Mouse (Mus musculus): Measurements from ENCODE around the gene Olfr287. TPM values are rescaled to one million over a fixed set of nuclear protein-coding genes. Genes with fewer than 3 reads are reported as not detected.

The Olfr287 gene
- polyA plus RNA-seq (2015; fragmentation: Nextera tagmentation; extraction: Ambion mirVana) = not detected in 2 replicates

DNA sequence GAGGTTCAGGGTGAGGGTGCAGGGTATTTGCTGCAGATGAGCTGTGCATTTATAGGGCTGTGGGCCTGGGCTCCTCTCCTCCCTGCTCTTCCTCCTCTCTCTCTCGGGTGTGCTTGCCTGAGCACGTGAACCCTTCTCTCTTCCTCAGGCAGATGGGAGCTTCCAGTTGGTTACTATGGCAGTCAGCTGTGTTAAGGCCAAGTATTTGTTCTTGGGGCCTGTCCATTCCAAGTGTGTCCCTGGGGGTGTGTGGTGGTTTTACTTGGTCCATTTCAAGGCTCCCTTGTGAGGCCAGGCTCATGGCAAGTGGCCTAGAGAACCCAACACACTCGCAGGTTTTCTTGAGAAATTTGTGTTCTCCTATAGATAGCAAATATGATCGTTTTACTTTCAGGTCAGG lies at the start of gene Olfr287, which contains the start of gene Gm44579:
Gene Olfr287 (minus strand): TSS at position 180 of the 400 bp plus-strand sequence.
Gene Gm44579 (minus strand): TSS at position 101 of the 400 bp plus-strand sequence.
- Histone ChIP-seq H3K4me3 (ENCODE audit: low read depth, low read length) (no peak within 1 kb of the TSS), H3K4me2 (ENCODE audit: low read depth, low read length) (no peak within 1 kb of the TSS), H3K27ac (ENCODE audit: low read length) (no peak within 1 kb of the TSS), H3K27me3 (ENCODE audit: control insufficient read depth, insufficient read depth, low read depth, low read length) (no peaks in the 10 kb centered on the region), H3K36me3 (ENCODE audit: control insufficient read depth, insufficient read depth) (no peaks in the 10 kb centered on the region), H3K4me1 (ENCODE audit: control insufficient read depth, low read depth, low read length) (no peaks in the 10 kb centered on the region), H3K9ac (ENCODE audit: low read depth, low read length) (no peak within 1 kb of the TSS), H3K9me3 (replicated peaks; ENCODE audit: control insufficient read depth, low read length) (no peaks in the 10 kb centered on the region)
- WGBS (ENCODE audit: insufficient replicate concordance) = 63% methylated on average over 4 of the region's 4 CpGs
- no peak for ATAC-seq (ENCODE audit: low read depth)

DNA sequence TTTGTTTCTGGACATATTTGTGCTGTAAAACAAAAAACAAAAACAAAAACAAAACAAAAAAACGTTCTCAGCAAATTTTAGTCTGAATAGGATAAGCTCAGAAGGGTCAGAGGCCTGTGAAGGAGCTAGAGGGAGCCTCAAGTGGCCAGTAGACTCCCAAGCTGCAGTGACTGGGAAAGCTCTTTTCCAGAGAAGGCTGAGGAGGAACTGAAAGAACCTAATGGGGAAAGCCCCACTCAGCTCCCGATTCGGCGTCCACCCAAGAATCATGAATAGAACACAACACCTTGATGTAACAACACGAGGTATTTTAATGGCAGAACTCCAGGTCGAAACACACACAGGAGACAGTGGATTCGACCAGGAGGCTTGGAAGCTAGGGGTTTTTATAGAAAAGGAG lies 36.9 kb upstream of the Olfr287 start:
- whole genome bisulfite sequencing (ENCODE audit: insufficient replicate concordance) = 67% methylated on average over 7 of the region's 7 CpGs

DNA sequence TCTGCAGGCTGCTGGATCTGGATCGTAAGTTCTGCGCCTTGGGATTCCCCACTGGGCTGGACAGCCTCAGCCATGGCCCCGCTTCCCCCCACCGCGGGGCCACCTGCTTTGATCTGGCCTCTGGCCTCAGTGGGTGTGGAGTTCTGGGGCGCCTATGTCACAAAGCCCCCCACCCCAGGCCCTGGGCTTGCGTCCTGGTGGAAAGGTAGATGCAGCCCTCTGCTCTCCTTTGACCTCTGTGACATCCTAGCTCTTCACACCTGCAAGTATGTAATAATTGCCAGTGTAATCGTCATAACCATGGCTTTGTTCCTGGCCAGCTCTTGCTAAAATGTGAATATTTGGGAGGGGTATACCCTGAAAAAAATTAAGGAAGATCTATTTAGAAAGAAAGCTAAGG lies 36.3 kb upstream of the Olfr287 start, which contains the start of gene H1fnt:
Gene H1fnt (minus strand): TSS at position 101 of the 400 bp plus-strand sequence.
- WGBS (ENCODE audit: insufficient replicate concordance) = 74% methylated on average over 8 of the region's 8 CpGs
- H3K4me3 ChIP-seq (ENCODE audit: low read depth, low read length) = no peak within 1 kb of the TSS
- no peak within 1 kb of the TSS for H3K9ac ChIP-seq (ENCODE audit: low read depth, low read length)
- no peaks in the 10 kb centered on the region for H3K36me3 ChIP-seq (ENCODE audit: control insufficient read depth, insufficient read depth)
- H3K4me2 ChIP-seq (ENCODE audit: low read depth, low read length) = no peak within 1 kb of the TSS
- no peak for ATAC-seq (ENCODE audit: low read depth)
- H3K27ac ChIP-seq (ENCODE audit: low read length) = no peak within 1 kb of the TSS
- no peaks in the 10 kb centered on the region for H3K4me1 ChIP-seq (ENCODE audit: control insufficient read depth, low read depth, low read length)
- no peaks in the 10 kb centered on the region for H3K27me3 ChIP-seq (ENCODE audit: control insufficient read depth, insufficient read depth, low read depth, low read length)
- no peaks in the 10 kb centered on the region for H3K9me3 ChIP-seq (replicated peaks; ENCODE audit: control insufficient read depth, low read length)

More for the DNA sequence above, 36.9 kb upstream of the Olfr287 start:
- Histone ChIP-seq H3K27me3 (ENCODE audit: control insufficient read depth, insufficient read depth, low read depth, low read length) (no peaks in the 10 kb centered on the region), H3K27ac (ENCODE audit: low read length) (no peak overlapping the region), H3K4me3 (ENCODE audit: low read depth, low read length) (no peak overlapping the region), H3K9me3 (replicated peaks; ENCODE audit: control insufficient read depth, low read length) (no peaks in the 10 kb centered on the region), H3K9ac (ENCODE audit: low read depth, low read length) (no peak overlapping the region), H3K4me2 (ENCODE audit: low read depth, low read length) (no peak overlapping the region), H3K36me3 (ENCODE audit: control insufficient read depth, insufficient read depth) (no peaks in the 10 kb centered on the region), H3K4me1 (ENCODE audit: control insufficient read depth, low read depth, low read length) (no peaks in the 10 kb centered on the region)
- ATAC-seq (ENCODE audit: low read depth) = no peak

DNA sequence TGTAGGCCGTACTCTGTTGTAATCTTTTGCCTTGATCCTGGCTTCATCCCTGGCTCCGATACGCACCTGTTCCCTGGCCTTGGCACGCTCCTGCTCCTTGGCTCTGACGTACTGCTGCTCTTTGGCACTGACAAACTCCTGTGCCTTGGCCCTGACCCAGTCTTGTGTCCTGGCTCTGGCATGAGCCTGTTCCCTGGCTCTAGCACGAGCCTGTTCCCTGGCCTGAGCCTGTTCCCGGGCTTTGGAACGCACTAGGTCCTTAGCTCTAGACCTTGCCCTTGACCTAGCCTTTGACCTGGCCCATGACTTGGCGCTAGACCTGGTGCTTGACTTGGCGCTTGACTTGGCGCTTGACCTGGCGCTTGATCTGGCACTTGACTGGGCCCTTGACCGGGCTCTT lies 35.4 kb upstream of the Olfr287 start:
- H3K27me3 ChIP-seq (ENCODE audit: control insufficient read depth, insufficient read depth, low read depth, low read length) = no peaks in the 10 kb centered on the region
- H3K4me3 ChIP-seq (ENCODE audit: low read depth, low read length) = no peak overlapping the region
- H3K9ac ChIP-seq (ENCODE audit: low read depth, low read length) = no peak overlapping the region
- H3K36me3 ChIP-seq (ENCODE audit: control insufficient read depth, insufficient read depth) = no peaks in the 10 kb centered on the region
- H3K4me2 ChIP-seq (ENCODE audit: low read depth, low read length) = no peak overlapping the region
- H3K4me1 ChIP-seq (ENCODE audit: control insufficient read depth, low read depth, low read length) = no peaks in the 10 kb centered on the region
- 77% methylated on average over 13 of the region's 13 CpGs for WGBS (ENCODE audit: insufficient replicate concordance)
- H3K9me3 ChIP-seq (replicated peaks; ENCODE audit: control insufficient read depth, low read length) = no peaks in the 10 kb centered on the region
- no peak overlapping the region for H3K27ac ChIP-seq (ENCODE audit: low read length)
- no peak for ATAC-seq (ENCODE audit: low read depth)

DNA sequence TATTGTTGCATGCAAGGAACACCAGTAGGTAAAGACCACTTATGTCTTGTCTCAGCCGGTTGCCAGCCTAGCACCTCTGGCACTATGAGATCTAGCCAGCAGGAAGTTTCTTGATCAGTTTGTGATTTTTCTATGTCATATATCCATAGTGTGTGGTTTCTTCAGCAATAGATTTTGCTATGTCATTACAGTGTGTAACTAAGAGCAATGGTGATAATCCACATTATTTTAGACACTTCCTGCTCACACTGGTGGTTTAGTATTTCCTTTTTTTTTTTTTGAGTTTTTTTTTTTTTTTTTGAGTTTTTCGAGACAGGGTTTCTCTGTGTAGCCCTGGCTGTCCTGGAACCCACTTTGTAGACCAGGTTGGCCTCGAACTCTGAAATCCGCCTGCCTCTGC lies 14.6 kb upstream of the Olfr287 start:
- H3K4me1 ChIP-seq (ENCODE audit: control insufficient read depth, low read depth, low read length) = no peaks in the 10 kb centered on the region
- 45% methylated on average over 4 of the region's 4 CpGs for WGBS (ENCODE audit: insufficient replicate concordance)
- H3K36me3 ChIP-seq (ENCODE audit: control insufficient read depth, insufficient read depth) = no peaks in the 10 kb centered on the region
- no peak overlapping the region for H3K4me2 ChIP-seq (ENCODE audit: low read depth, low read length)
- no peaks in the 10 kb centered on the region for H3K9me3 ChIP-seq (replicated peaks; ENCODE audit: control insufficient read depth, low read length)
- no peaks in the 10 kb centered on the region for H3K27me3 ChIP-seq (ENCODE audit: control insufficient read depth, insufficient read depth, low read depth, low read length)
- no peak for ATAC-seq (ENCODE audit: low read depth)
- H3K9ac ChIP-seq (ENCODE audit: low read depth, low read length) = no peak overlapping the region
- no peak overlapping the region for H3K4me3 ChIP-seq (ENCODE audit: low read depth, low read length)
- H3K27ac ChIP-seq (ENCODE audit: low read length) = no peak overlapping the region

DNA sequence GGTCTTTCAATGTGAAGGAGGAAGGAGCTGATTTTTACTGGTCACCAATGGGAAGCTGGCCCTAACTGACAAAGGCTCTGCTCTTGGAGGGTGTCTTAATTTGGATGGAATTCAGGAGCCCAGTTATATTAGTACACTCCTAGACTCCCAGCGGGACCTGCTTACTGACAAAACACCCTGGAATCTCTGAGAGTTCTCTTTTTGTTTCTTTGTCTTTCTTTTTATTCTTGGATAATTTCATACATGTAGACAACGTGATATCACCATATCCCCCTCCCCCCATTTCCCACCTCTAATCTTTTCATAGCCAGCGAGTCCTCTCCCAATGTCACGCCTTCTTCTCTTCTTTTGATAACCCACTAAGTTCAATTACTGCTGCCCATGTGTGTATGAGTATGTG lies 13.5 kb upstream of the Olfr287 start, which contains the start of gene Olfr286:
Gene Olfr286 (minus strand): TSS at position 101 of the 400 bp plus-strand sequence.
- Histone ChIP-seq H3K27ac (ENCODE audit: low read length) (no peak within 1 kb of the TSS), H3K4me2 (ENCODE audit: low read depth, low read length) (no peak within 1 kb of the TSS), H3K27me3 (ENCODE audit: control insufficient read depth, insufficient read depth, low read depth, low read length) (no peaks in the 10 kb centered on the region), H3K4me3 (ENCODE audit: low read depth, low read length) (no peak within 1 kb of the TSS), H3K36me3 (ENCODE audit: control insufficient read depth, insufficient read depth) (no peaks in the 10 kb centered on the region), H3K9me3 (replicated peaks; ENCODE audit: control insufficient read depth, low read length) (no peaks in the 10 kb centered on the region), H3K4me1 (ENCODE audit: control insufficient read depth, low read depth, low read length) (no peaks in the 10 kb centered on the region), H3K9ac (ENCODE audit: low read depth, low read length) (no peak within 1 kb of the TSS)
- ATAC-seq (ENCODE audit: low read depth) = no peak
- 51% methylated on average over 4 of the region's 4 CpGs for WGBS (ENCODE audit: insufficient replicate concordance)

DNA sequence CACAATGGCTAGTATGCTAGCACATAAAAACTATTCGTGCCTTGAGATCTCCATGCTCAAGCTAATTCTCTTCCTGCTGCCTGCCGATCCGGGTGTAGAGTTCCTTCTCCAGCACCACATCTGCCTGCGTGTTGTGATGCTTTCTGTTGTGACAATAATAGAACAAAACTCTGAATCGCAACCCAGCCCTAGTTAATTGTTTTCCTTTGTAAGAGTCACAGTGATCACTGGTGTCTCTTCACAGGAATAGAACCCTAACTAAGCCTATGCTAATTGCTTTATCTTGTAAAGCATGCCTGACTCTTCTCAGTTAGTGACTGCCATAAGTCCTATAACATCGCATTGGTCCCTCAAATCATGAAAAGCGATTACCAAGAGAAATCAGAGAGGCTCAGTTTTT lies 5.2 kb upstream of the Olfr287 start:
- ATAC-seq (ENCODE audit: low read depth) = no peak
- Histone ChIP-seq H3K36me3 (ENCODE audit: control insufficient read depth, insufficient read depth) (no peaks in the 10 kb centered on the region), H3K4me2 (ENCODE audit: low read depth, low read length) (no peak overlapping the region), H3K9ac (ENCODE audit: low read depth, low read length) (no peak overlapping the region), H3K4me1 (ENCODE audit: control insufficient read depth, low read depth, low read length) (no peaks in the 10 kb centered on the region), H3K4me3 (ENCODE audit: low read depth, low read length) (no peak overlapping the region), H3K27me3 (ENCODE audit: control insufficient read depth, insufficient read depth, low read depth, low read length) (no peaks in the 10 kb centered on the region), H3K9me3 (replicated peaks; ENCODE audit: control insufficient read depth, low read length) (no peaks in the 10 kb centered on the region), H3K27ac (ENCODE audit: low read length) (no peak overlapping the region)
- WGBS (ENCODE audit: insufficient replicate concordance) = 60% methylated on average over 7 of the region's 7 CpGs

DNA sequence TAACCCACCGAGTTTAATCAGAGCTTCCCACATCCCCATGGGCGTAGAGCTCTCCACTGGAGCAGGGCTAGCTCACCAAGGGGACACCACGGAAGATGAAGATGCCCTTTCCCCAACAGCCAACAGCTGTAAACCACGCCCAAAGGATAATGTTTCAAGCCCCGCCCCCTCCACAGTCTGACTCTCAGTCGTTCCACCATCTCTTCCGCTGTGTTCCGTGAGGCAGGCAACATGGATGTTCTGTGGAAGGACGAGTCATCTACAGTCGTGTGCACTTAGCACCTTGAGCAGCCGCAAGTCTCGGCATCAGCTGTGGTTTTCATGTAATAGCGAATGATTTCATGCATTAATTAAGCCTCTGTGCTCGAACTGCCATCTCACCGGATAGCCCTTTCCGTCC lies 4.8 kb upstream of the Olfr287 start:
- no peak overlapping the region for H3K9ac ChIP-seq (ENCODE audit: low read depth, low read length)
- 38% methylated on average over 16 of the region's 16 CpGs for WGBS (ENCODE audit: insufficient replicate concordance)
- ATAC-seq (ENCODE audit: low read depth) = no peak
- H3K27me3 ChIP-seq (ENCODE audit: control insufficient read depth, insufficient read depth, low read depth, low read length) = no peaks in the 10 kb centered on the region
- H3K4me2 ChIP-seq (ENCODE audit: low read depth, low read length) = no peak overlapping the region
- no peaks in the 10 kb centered on the region for H3K4me1 ChIP-seq (ENCODE audit: control insufficient read depth, low read depth, low read length)
- H3K36me3 ChIP-seq (ENCODE audit: control insufficient read depth, insufficient read depth) = no peaks in the 10 kb centered on the region
- no peaks in the 10 kb centered on the region for H3K9me3 ChIP-seq (replicated peaks; ENCODE audit: control insufficient read depth, low read length)
- no peak overlapping the region for H3K4me3 ChIP-seq (ENCODE audit: low read depth, low read length)
- H3K27ac ChIP-seq (ENCODE audit: low read length) = no peak overlapping the region

DNA sequence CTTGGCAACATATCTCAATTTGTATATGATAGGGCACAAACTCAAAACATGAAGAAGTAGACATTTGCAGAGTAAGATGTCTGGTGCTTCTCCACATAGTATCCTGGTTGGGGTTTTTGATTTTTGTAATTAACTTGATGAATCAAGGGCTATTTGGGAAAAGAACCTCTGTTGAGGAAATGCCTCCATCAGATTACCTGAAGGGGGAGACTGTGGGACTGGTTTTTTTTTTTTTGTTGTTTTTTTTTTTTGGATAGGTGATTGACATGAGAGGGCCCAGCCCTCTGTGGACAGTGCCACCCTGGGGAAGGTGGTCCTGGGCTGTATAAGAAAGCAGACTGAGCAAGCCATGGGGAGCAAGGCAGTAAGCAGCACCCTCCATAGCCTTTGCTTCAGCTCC lies 1.5 kb upstream of the Olfr287 start:
- H3K27ac ChIP-seq (ENCODE audit: low read length) = no peak overlapping the region
- H3K4me3 ChIP-seq (ENCODE audit: low read depth, low read length) = no peak overlapping the region
- no peak overlapping the region for H3K4me2 ChIP-seq (ENCODE audit: low read depth, low read length)
- H3K27me3 ChIP-seq (ENCODE audit: control insufficient read depth, insufficient read depth, low read depth, low read length) = no peaks in the 10 kb centered on the region
- H3K4me1 ChIP-seq (ENCODE audit: control insufficient read depth, low read depth, low read length) = no peaks in the 10 kb centered on the region
- no peak overlapping the region for H3K9ac ChIP-seq (ENCODE audit: low read depth, low read length)
- no peaks in the 10 kb centered on the region for H3K9me3 ChIP-seq (replicated peaks; ENCODE audit: control insufficient read depth, low read length)
- no peaks in the 10 kb centered on the region for H3K36me3 ChIP-seq (ENCODE audit: control insufficient read depth, insufficient read depth)
- ATAC-seq (ENCODE audit: low read depth) = no peak

Data from liver, embryonic 16.5 days (tissue).